Mouse (Mus musculus) kidney, adult 2 months (tissue): ENCODE measurements at regions not wholly inside any gene's neighbourhood (a gene's known extent, or its start where the extent isn't known, plus 50 kb on each side); places are given as distances from the start of the nearest gene placed in this dataset.

ENCODE experiments used
- CTCF ChIP-seq: fragments of 200-500 bp; conservative IDR thresholded peaks from 2 replicates; pipeline ENCODE4 v1.5.1; 2011; ENCODE audit warnings: low read depth, mild to moderate bottlenecking, control low read depth, low read length, moderate library complexity, mixed read lengths; ENCODE audit not compliant: insufficient read depth, insufficient read length
- POLR2A ChIP-seq: fragments of 200-500 bp; IDR thresholded peaks from one replicate; pipeline ENCODE4 v1.6.1; 2011; ENCODE audit warnings: low read depth, low read length, control low read depth

DNA sequence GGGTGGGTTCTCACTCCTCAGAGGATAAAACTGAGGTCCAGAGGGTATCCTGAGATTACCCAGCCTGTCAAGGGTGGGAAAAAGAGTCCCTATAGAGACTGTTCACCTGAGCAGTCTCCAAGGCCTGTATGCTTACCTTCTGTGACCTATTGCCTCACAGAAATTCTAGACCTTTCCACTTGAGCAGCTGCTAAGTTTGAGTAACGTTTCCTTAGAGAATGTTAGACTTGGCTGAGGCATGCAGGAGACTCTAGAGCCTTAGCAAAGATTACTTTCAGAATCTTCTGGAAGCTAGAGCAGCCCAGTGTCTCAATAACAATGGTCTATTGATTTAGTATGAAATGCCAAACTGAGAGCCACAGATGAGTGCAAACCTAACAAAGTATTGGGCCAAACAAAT lies 123.1 kb upstream of the Btg1 start:
- TF ChIP-seq CTCF = no peak
- TF ChIP-seq POLR2A = no peak
